Mouse (Mus musculus) kidney, adult 2 months (tissue): ENCODE results near the gene Cep170b.

Experiments used
- CTCF ChIP-seq: fragments of 200-500 bp; conservative IDR thresholded peaks from 2 replicates; pipeline ENCODE4 v1.5.1; 2011; ENCODE audit warnings: low read depth, mild to moderate bottlenecking, control low read depth, low read length, moderate library complexity, mixed read lengths; ENCODE audit not compliant: insufficient read depth, insufficient read length
- POLR2A ChIP-seq: fragments of 200-500 bp; IDR thresholded peaks from one replicate; pipeline ENCODE4 v1.6.1; 2011; ENCODE audit warnings: low read depth, low read length, control low read depth

DNA sequence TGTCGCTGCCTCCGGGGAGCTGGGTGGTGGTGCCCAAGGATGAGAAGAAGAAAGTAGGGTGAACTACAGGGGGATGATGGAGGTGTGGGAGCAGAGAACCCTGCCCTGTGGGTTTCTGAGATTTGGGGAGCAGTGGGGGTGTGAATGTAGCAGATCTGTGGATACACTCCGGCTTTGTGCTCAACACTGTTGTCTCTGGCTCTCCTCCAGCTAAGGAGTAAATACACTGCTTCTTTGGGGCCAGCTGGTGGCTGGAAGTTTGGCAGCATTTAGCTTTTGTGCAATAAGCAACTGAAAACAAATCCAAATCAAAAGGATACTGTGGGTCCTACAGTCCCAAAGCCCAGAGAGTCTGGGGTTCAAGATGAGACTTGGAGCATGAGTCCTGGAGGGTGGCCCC lies 6.3 kb upstream of the Cep170b start:
- TF ChIP-seq CTCF: no peak
- no peak for TF ChIP-seq POLR2A
